Mouse (Mus musculus) common myeloid progenitor, adult 5-6 weeks (primary cell): Measurements from ENCODE around the gene Elf2. TPM values are rescaled to one million over a fixed set of nuclear protein-coding genes. Genes with fewer than 3 reads are reported as not detected.

Experiments
- ATAC-seq: replicated peaks from 2 replicates; pipeline ENCODE4 v1.8.0; 2016; ENCODE audit warnings: low read depth, mild to moderate bottlenecking, moderate TSS enrichment, inconsistent platforms; ENCODE audit not compliant: poor library complexity, severe bottlenecking
- total RNA-seq: library from RNA; stranded (forward); fragments of 200-1000, 187-1606 nt; gene quantifications from 2 replicates; pipeline ENCODE4 v1.2.3, GENCODE M21; 2017

The Elf2 gene
- total RNA-seq, 1 experiment from 2014 or later, result 129 TPM

DNA sequence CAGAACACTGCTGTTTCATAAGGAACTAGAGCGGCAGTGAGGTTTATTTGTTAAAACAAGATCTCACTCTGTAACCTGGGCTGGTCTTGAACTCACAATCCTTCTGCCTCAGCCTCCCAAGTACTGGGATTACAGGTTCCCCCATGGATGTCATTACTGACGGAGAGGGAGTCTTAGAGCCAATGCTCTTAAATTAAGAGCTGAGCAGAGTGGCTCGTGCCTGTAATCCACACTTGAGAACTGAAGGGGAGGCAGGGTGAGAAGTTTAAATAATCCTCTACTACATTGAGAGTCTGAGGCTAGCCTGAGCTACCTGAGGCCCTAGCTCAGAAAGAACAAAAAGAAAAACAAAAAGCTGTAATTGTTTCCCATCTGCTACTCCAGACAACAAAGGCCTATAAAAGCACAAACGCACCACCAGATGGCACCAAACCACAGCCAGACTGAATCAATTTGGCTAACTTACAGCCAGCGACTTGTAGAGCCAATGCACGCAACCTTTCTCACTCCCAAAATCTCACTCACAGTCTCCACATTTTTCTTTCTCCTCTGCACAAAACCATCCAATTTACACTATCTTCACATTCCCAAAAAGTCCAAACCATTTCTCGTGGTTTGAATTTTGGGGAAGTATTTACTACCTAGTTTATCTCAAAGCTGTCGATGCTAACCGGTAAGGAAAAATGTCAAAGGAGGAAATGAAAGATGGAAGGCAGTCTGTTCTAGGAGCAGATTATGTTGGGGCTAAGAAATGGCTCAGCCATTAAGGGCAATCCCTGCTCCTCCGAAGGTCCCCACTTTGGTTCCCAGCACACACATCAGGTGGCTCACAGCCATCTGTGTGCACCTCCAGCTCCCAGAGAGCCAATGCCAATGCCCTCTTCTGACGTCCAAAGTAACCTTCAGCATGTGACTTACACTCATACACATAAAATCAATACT, 51.3 kb downstream of the Elf2 start:
- ATAC-seq, result peak; percentile 94

- no peak for ATAC-seq
Observed at GRCm38 (mm10) chr3:51284375-51284774, 56.1 kb downstream of the Elf2 start.

DNA sequence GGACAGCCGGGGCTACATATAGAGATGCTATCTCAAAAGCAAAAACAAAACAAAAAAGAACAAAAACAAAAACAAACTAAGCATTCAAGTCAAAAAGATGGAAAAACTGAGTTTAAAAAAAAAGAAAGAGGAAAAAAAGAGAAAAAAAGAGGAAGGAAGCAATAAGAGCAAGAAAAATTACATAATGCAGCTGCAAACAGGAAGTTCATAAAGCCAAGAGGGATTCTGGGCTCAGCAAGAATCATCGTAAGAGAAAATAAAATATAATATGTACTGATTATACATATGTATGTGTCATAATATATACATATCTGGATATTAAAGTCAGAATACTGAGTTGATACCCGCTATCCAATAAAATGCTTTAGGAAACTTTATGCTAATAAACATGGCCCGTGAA, 58.7 kb downstream of the Elf2 start:
- no peak for ATAC-seq

DNA sequence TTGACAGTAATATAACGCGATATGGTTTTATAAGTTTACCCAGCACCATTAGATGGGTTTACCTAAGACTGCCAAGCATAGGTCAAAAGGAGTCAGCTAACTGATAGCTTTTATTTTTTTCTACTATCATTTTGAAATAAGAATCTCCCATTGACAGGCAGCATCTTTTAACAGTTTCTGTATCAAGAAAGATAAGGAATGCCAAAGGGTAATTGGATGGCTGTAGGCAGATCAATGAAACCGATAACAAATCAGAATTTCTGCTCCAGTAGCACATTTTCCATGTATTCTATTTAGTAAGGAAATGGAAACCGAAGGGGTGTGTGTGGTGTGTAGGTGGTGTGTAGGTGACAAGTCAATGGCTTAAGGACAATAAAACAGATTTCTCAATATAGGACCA, 62.0 kb downstream of the Elf2 start:
- no peak for ATAC-seq

DNA sequence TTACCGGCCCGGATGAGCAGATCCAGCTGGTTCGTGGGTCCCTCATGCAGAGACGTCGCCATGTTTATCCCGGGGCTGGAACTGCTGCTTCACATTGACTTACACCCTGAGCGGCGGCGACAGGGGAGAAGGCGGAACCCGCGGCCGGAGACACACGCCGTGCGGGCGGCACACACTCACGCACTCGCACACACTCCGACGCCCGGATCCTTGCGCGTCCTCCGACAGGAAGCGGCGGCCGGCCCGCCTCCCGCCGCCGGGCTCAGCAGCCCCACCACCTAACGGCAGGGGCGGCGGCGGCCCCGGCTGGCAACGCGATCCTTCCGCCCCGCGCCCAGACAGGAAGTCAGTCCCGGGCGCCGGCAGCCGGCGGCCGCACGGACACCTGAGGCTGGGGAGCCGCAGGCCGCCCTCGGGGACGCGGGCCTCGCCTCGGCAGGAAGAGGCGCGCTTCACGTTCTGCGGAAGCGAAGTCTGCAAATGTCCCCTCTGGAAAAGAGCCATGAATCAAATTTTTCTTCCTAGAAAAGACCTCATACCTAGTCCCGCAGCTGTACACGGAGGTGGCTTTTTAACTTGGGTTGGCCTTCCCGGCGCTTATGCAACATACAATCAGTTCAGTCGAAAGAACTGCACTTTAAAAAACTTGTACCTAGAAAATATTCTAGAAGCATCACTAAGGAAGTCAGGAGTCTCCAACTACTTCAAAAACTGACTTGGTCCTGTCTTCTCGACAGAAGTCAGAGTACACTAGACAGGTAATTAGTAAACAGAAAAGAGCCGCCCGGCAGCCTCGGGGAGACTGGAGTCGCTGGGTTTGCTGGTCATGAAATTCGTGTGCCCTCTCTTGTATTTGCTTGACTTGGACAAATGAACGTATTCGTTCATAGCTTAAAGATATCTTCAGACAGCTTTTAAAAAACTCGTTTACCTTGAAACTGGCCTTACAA, 63.0 kb downstream of the Elf2 start:
- ATAC-seq, result peak; percentile 49

GRCm38 (mm10) chr3:51276421-51277111, 63.9 kb downstream of the Elf2 start:
- ATAC-seq, result no peak

DNA sequence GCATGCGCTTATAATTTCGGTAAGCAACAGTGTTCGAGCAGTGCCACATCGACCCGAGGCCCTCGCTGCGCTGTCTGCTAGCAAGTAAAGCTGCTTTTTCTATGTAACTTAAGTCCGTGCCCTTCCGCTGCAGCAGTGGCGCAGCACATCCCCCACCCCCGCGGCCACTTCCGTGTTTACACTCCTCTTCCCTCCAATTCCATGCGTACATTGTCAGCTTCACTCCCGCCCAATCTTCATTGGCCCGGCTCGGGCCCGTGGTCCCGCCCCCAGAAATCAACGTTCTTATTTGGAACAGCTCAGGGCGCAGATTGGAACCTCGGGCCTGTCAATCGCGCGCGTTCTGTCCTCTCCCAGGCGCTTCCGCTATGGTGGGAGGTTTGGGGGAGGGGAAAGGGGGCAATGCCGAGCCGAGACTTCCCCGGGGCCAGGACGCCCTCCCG, 64.5 kb downstream of the Elf2 start:
- ATAC-seq, result peak; percentile 93

- ATAC-seq, result peak; percentile 68
Observed at GRCm38 (mm10) chr3:51270069-51270817, 70.2 kb downstream of the Elf2 start.

- no peak for ATAC-seq
Observed at GRCm38 (mm10) chr3:51268434-51268833, 72.0 kb downstream of the Elf2 start.

DNA sequence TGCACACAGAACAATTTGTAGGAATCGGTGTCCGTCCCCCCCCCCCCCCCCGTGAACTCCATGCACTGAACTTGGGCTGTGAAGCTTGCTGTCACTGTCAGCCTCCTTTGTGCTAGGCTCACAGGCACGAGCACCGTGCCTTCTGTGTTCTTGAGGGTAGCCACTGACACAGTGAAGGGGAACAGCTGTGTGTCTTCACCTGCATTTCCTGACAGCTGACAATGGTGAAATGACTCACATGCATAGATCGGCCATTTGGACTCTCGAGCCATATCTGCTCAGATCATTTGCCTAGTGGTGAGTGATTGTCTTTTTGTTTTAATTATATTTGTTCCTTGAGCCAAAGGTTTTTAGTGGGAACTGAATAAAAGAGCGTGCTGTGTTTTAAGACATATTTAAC, 77.5 kb downstream of the Elf2 start:
- no peak for ATAC-seq

- ATAC-seq, result no peak
Observed at GRCm38 (mm10) chr3:51258070-51258469, 82.4 kb downstream of the Elf2 start.

DNA sequence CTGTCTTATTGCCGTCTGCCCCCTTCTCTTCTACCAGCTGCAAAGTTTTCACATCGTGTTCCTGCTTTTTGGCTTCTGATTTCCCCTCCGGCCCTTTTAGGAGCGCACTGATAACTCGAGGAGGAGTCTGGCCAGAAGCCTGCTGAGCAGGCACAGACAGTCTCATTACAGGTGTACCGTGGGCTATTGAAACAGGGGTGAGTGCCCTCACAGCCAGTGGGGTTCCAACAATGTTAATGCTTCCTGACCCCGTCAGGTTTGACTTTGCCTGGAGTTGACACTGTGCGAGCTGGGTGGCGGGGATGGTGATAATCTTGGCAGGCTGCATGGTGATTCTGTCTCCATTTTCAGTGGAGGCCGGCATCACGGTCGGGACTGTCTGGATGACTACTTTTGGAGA, 84.0 kb downstream of the Elf2 start:
- ATAC-seq, result no peak

GRCm38 (mm10) chr3:51254784-51255183, 85.7 kb downstream of the Elf2 start:
- peak; percentile 73 for ATAC-seq

- no peak for ATAC-seq
Observed at GRCm38 (mm10) chr3:51252689-51253402, 87.6 kb downstream of the Elf2 start.

- no peak for ATAC-seq
Observed at GRCm38 (mm10) chr3:51252223-51252622, 88.2 kb downstream of the Elf2 start.

DNA sequence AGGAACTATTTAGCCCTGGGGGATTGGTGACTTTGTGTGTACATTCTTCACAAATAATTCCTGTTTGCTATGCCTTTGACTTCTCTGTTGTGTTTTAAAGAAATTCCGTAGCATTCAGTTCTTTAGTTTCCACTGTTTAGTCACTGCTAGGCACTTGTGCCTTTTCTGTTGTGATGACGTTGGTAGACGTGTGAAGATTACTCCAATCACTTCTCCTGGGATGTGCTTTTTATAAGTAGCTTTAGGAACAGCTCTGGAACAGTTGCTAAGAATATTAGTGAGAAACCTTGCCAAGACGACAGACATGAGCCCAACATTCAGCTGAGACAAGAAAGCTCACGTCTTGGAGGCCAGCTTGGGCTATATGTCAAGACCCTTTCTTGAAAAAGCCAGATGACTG, 89.4 kb downstream of the Elf2 start:
- no peak for ATAC-seq

GRCm38 (mm10) chr3:51249866-51250265, 90.6 kb downstream of the Elf2 start:
- no peak for ATAC-seq

- no peak for ATAC-seq
Observed at GRCm38 (mm10) chr3:51249460-51249859, 91.0 kb downstream of the Elf2 start.

GRCm38 (mm10) chr3:51248600-51248999, 91.9 kb downstream of the Elf2 start:
- ATAC-seq, result no peak
